Mouse (Mus musculus): Measurements from ENCODE around the gene Trem2. TPM values are rescaled to one million over a fixed set of nuclear protein-coding genes. Genes with fewer than 3 reads are reported as not detected.
"Not testable (repeated sequence)": the region's sequence is repeated elsewhere in the genome, so short reads cannot be mapped to it uniquely, and the experiment has no call there.

The Trem2 gene
- total RNA-seq (2021), result 1 to 10 TPM; 1.9 to 2.5 TPM
- long read RNA-seq, experiment 1, partial matches to known transcripts, result 0 of 3 reads
- long read RNA-seq, experiment 1, other reads (novel, unspliced or antisense), result 0 of 3 reads
- long read RNA-seq, experiment 2, full-length matches to known transcripts, result 3 of 4 reads
- long read RNA-seq, experiment 2, partial matches to known transcripts, result 1 of 4 reads
- long read RNA-seq, experiment 2, other reads (novel, unspliced or antisense), result 0 of 4 reads

- intact Hi-C loops (cut with DNase I), result no loop called here
- no peak for DNase-seq
These were observed at the start of gene Trem2 for GRCm38 (mm10) chr17:48346231-48346630. Gene Trem2 (plus strand): TSS chr17:48346401.

- DNase-seq, result no peak
- intact Hi-C loops (cut with DNase I), result no loop called here
These were observed 47.0 kb upstream of the Trem2 start, which contains the start of gene Treml2 for GRCm38 (mm10) chr17:48299203-48299602. Gene Treml2 (plus strand): TSS chr17:48299498.

GRCm38 (mm10) chr17:48299756-48300155, 46.4 kb upstream of the Trem2 start:
- DNase-seq, result no peak
- intact Hi-C loops (cut with DNase I), result no loop called here

- intact Hi-C loops (cut with DNase I), result no loop called here
- no peak for DNase-seq
These were observed 46.0 kb upstream of the Trem2 start for GRCm38 (mm10) chr17:48300199-48300598.

GRCm38 (mm10) chr17:48300861-48301260, 45.3 kb upstream of the Trem2 start:
- DNase-seq, result no peak
- intact Hi-C loops (cut with DNase I), result no loop called here

GRCm38 (mm10) chr17:48301792-48302191, 44.4 kb upstream of the Trem2 start:
- intact Hi-C loops (cut with DNase I), result no loop called here

GRCm38 (mm10) chr17:48312124-48312523, 34.1 kb upstream of the Trem2 start:
- DNase-seq, result no peak
- intact Hi-C loops (cut with DNase I), result loop anchor here (10.0 kb wide), 1 partner anchor 167 kb away; the partner anchor contains the start of gene 9830107B12Rik

More at GRCm38 (mm10) chr17:48301792-48302191, 44.4 kb upstream of the Trem2 start:
- DNase-seq, result no peak

GRCm38 (mm10) chr17:48315905-48316579, 30.2 kb upstream of the Trem2 start, which contains the start of gene B430306N03Rik:
Gene B430306N03Rik (plus strand): TSS chr17:48316141.
- DNase-seq, result not testable (repeated sequence)

GRCm38 (mm10) chr17:48318686-48319085, 27.5 kb upstream of the Trem2 start:
- intact Hi-C loops (cut with DNase I), result loop anchor here (10.0 kb wide), 1 partner anchor 174 kb away; the partner anchor contains the start of gene 9830107B12Rik
- no peak for DNase-seq

More at GRCm38 (mm10) chr17:48315905-48316579, 30.2 kb upstream of the Trem2 start, which contains the start of gene B430306N03Rik:
- intact Hi-C loops (cut with DNase I), result loop anchor here (10.0 kb wide), 1 partner anchor 171 kb away; the partner anchor contains the start of gene 9830107B12Rik

- no peak for DNase-seq
- intact Hi-C loops (cut with DNase I), result no loop called here
These were observed 24.9 kb upstream of the Trem2 start for GRCm38 (mm10) chr17:48321279-48321678.

GRCm38 (mm10) chr17:48323236-48323635, 23.0 kb upstream of the Trem2 start:
- intact Hi-C loops (cut with DNase I), result no loop called here
- no peak for DNase-seq

- DNase-seq, result no peak
These were observed 21.9 kb upstream of the Trem2 start for GRCm38 (mm10) chr17:48324258-48324657.

GRCm38 (mm10) chr17:48325093-48325492, 21.1 kb upstream of the Trem2 start:
- DNase-seq, result no peak
- intact Hi-C loops (cut with DNase I), result no loop called here

More at GRCm38 (mm10) chr17:48324258-48324657, 21.9 kb upstream of the Trem2 start:
- intact Hi-C loops (cut with DNase I), result no loop called here

GRCm38 (mm10) chr17:48325638-48326037, 20.6 kb upstream of the Trem2 start:
- DNase-seq, result no peak
- intact Hi-C loops (cut with DNase I), result no loop called here

GRCm38 (mm10) chr17:48326656-48327055, 19.5 kb upstream of the Trem2 start:
- intact Hi-C loops (cut with DNase I), result no loop called here
- no peak for DNase-seq

- no peak for DNase-seq
- intact Hi-C loops (cut with DNase I), result loop anchor here (10.0 kb wide), 1 partner anchor 218 kb away; no protein-coding TSS in a partner anchor
These were observed 13.7 kb upstream of the Trem2 start for GRCm38 (mm10) chr17:48332524-48332923.

- intact Hi-C loops (cut with DNase I), result loop anchor here (10.0 kb wide), 1 partner anchor 219 kb away; no protein-coding TSS in a partner anchor
- no peak for DNase-seq
These were observed 12.0 kb upstream of the Trem2 start for GRCm38 (mm10) chr17:48334186-48334585.

- DNase-seq, result peak; percentile 87 to 93
- intact Hi-C loops (cut with DNase I), result loop anchor here (1.0 to 10.0 kb wide), 2 partner anchors 63 to 222 kb away; no protein-coding TSS in a partner anchor
These were observed 9.3 kb upstream of the Trem2 start for GRCm38 (mm10) chr17:48336857-48337256.

GRCm38 (mm10) chr17:48340267-48340666, 5.9 kb upstream of the Trem2 start:
- intact Hi-C loops (cut with DNase I), result no loop called here
- no peak for DNase-seq

GRCm38 (mm10) chr17:48341947-48342346, 4.3 kb upstream of the Trem2 start:
- no peak for DNase-seq
- intact Hi-C loops (cut with DNase I), result no loop called here

GRCm38 (mm10) chr17:48343065-48343464, 3.1 kb upstream of the Trem2 start:
- DNase-seq, result no peak
- intact Hi-C loops (cut with DNase I), result no loop called here

Measured in heart, postnatal 14 days (tissue).